Mouse (Mus musculus) frontal cortex, postnatal 14 days (tissue): ENCODE measurements at regions not wholly inside any gene's neighbourhood (a gene's known extent, or its start where the extent isn't known, plus 50 kb on each side); places are given as distances from the start of the nearest gene placed in this dataset.

Experiments
- DNase-seq, 2 experiments: peaks; one replicate each; pipeline ENCODE4 v3.0.0; 2022; ENCODE audit warnings: low spot score in 2 of 2

- no peak for DNase-seq
Measured at GRCm38 (mm10) chr7:37908618-37909130, 114.7 kb downstream of the Uri1 start.

DNA sequence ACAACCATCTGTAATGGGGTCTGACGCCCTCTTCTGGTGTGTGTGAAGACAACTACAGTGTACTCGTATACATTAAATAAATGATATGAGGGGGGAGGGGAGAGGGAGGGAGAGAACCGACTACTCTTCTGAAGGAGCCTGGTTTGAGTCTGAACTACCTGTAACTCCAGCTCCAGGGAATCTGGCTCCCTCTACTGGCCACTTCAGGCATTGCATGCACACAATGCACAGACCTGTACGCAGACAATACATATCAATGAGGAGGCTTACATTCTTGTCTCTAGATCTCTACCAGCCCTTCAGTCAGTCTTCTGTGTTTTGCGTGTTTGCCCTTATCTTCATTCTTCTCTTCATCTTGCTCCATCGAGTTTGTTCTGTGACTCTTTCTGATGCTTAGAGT is 120.4 kb upstream of the Zfp536 start:
- no peak for DNase-seq

GRCm38 (mm10) chr7:37874382-37874781 is 100.9 kb upstream of the Zfp536 start:
- peak; percentile 23 to 29 for DNase-seq

DNA sequence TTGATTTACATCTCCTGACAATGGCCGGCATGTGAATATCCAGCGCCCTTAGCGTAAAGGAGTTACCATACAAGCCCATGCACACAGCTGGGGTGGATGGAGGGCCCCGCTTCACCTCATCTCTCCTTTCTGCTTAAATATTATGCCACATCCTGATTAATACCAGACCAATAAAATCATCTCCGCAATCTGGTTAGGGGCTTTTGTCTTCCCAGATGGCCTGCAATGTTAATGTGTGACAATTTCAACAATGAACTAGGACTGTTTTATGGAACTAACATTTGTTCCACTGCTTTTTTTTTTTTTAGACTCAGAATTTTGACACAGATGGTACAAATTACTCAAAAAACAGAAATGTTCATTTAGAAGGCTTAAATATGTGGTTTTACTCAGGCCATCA is 97.5 kb upstream of the Zfp536 start:
- DNase-seq: no peak

- DNase-seq: no peak
Measured at GRCm38 (mm10) chr7:37866468-37866867, 93.0 kb upstream of the Zfp536 start.

DNA sequence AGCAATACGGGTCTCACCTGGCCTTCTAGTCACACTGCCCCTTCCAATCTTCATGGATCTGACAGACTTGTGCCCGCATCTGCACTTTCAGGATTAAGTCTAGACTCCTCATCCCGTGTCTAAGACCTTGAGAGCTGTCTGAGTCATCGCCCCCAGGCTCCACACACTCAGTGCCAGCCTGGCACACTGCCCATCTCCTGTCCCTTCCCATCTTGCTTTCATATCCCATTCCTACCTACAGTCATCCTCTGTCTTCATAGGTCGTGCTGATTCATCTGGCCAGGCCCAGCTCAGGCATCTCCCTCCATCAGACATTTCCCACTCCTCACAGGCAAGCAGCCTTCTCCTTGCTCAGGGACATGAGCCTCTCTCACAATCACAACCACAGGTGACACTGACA is 78.0 kb upstream of the Zfp536 start:
- DNase-seq: no peak

GRCm38 (mm10) chr7:37845201-37845600 is 71.8 kb upstream of the Zfp536 start:
- no peak for DNase-seq

DNA sequence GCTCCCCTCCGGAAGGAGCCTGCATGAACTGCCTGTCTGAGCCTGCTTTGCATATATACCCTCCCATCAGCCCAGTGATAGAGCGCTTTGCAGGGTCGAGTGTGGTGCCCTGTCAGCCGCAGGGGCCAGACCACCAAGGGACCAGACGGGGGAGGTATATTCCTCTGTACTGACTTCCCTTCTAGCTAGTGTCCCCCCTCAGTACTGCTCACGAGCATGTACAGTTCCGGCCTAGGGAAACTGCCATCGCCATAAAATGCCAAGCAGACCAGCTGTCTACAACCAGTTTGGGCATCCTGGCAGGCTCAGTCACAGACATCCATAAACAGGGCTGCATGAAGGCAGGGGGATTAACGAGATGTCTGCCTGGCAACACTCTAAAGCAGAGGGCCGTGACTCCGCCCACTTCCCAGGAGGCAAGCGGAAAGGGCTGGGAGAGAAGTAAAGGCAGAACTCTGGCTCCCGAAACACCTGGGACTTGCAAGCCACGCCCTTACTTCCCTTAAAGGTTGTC is 68.6 kb upstream of the Zfp536 start:
- no peak for DNase-seq

DNA sequence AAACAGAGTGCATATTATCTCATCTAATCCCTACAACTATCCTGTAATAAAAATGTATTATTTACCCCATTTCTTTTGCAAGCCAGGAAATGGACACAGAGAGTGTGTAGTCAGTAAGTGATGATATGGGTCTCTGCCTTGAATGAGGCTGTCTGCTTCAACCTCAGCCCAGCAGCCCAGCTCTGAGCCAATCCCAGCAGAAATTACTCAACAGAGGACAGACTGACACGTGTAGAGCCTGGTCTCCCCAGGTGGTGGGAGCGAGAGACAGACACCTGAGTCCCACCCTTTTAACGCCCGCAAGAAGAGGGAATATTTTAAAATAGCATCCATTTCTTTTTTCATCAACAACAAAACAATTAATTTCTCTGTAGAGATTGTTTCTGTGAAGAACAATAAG is 68.1 kb upstream of the Zfp536 start:
- no peak for DNase-seq

GRCm38 (mm10) chr7:37837883-37838282 is 64.4 kb upstream of the Zfp536 start:
- no peak for DNase-seq

DNA sequence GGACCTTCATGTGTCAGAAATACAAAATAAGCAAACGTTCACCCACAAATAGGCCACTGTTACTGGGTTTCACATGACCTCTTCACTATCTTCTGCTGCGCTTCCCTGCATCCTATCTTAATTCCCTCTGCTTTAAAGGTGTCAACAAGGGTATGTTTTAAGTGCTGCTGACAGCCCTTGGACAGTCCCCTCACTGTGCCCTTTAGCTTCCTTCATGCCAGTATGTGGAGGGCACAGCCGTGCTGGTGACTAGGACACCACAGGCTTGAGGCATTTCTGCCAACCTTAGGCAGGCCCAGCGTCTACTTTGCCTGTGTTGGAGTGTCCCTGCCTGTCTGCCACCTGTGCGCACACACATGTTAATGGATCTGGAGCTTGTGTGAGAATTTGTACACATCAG is 63.9 kb upstream of the Zfp536 start:
- no peak for DNase-seq

DNA sequence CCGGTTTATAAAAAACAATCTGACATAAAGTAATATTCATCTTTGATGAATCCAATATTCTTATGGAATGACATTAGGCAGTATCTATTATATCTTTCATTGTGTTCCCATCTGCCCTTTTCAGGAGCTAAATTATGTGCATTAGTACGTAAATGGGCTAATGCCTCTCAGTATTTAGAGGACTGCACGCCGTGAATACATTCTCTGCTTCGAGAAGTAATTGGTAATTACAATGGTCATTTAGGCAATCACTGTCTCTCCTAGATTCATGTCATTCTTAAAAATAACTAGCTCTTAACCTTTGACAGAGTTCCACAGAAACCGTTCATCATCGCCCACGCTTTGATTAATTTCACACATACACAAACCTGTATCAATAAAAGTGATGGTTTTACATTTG is 60.0 kb upstream of the Zfp536 start:
- DNase-seq: no peak

GRCm38 (mm10) chr7:37832322-37832721 is 58.9 kb upstream of the Zfp536 start:
- no peak for DNase-seq

DNA sequence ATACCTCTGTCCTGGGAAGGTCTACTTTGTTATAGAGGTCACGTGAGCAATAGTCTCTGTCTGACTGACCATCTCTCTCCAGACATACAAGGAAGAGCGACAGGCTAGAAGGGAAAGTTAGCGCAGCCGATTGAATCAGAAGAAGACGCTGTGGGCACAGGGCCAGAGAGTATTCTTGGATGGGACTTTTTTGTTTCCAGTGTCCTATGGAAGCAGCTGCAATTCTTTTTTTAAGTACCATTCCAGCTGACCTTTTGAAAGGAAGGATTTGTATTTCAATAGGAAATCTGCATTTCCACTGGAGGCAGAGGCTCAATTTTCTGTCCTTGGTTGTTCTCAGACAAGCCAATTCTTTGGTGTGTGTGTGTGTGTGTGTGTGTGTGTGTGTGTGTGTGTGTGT is 52.3 kb upstream of the Zfp536 start:
- no peak for DNase-seq
